Mouse (Mus musculus) B cell, adult 2 months (primary cell): Measurements from ENCODE around the gene Arid3a.
A peak's percentile ranks its signal among the peaks of the same experiment; 100 is the strongest.
"Not testable (repeated sequence)": the region's sequence is repeated elsewhere in the genome, so short reads cannot be mapped to it uniquely, and the experiment has no call there.

Source experiments
- DNase-seq, 2 experiments: peaks; one replicate each; pipeline ENCODE4 v3.0.0; 2022

The Arid3a gene

DNA sequence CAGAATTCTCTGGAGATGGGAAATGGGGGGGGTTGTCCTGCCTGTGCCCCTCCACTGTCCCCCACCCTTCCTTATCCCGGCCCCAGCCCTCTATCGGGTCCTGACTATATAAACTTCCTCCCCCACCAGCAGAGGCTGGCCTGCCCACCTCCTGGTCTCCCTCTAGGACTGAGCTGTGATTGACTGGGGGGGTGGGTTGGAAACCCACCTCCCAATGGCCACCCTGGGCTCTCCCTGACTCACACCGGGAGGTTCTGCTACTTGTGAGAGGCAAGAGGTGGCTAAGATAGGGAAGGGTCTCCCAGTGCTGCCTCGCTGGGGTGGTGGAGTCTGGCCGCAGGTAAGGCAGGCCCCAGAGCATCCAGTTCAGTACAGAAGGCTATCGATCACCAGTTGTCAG is 20.7 kb downstream of the Arid3a start:
- no peak for DNase-seq

DNA sequence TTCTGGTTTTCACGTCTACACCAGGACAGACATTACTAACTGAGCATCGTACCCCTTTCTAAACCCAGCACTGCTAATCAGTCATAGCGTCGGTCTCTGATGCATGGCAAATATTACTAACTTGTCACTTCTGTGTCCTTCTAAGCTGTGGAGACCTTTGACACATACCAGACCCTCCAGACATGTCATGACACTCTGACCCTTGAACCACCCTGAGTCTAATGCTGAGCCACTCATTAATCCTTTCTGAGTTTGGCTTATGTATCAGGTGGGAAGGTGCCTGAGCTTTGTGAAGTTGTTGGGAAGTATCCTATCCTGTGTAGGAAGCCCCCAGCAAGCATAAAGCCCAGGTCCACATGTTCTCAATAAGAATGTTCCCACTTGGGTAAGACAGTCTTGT is 23.0 kb downstream of the Arid3a start:
- DNase-seq: no peak

DNA sequence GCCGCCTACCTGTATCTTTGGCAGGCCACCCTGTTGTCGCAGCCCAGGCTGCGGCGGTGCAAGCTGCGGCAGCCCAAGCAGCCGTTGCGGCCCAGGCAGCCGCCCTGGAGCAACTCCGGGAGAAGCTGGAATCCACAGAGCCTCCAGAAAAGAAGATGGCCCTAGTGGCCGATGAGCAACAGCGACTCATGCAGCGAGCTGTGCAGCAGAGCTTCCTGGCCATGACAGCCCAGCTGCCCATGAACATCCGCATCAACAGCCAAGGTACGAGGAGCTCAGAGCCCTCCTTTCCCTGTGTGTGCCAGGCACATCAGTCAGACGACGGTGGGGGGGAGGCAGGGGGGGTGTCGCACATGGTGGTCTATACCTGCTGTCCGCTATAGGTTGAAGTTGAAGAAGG is 23.8 kb downstream of the Arid3a start:
- DNase-seq: no peak

DNA sequence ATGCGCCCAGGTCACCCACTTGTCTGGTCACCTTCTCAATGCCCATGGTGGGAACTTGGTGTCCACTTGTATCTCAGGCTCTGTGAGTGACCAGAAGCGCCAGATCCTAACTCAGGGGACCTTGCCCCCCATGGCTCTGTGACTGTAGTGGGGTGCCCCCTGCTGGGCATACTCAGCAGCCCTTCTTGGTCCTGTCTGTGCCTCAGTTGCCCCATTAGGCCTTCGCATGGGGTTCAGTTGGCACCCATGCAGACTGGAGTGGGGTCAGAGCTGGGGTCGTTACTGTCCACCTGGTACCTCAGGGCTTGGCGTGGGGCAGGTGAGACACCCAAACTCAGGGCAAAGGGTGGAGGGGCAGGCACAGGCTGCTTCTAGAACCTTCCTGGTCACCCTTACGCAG is 27.1 kb downstream of the Arid3a start:
- peak; percentile 64 to 66 for DNase-seq

DNA sequence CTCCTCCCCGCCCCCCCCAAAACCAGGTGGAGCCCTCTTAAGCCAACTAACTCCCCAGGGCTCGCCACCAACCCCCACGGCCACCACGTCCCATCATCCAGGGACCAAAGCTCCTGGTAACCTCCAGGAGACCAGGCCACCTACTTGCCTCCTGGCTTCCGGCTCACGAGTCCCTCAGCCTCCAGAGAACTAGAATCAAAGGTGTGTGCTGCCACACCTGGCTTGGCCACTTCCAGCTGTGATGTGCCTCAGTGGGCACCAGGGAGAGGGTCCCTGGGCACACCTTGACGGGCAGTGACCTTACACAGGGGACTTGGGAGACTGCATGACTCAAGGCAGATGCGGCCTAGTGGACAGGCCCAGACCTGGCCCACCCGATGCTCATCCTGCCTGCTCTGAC is 28.8 kb downstream of the Arid3a start:
- no peak for DNase-seq

DNA sequence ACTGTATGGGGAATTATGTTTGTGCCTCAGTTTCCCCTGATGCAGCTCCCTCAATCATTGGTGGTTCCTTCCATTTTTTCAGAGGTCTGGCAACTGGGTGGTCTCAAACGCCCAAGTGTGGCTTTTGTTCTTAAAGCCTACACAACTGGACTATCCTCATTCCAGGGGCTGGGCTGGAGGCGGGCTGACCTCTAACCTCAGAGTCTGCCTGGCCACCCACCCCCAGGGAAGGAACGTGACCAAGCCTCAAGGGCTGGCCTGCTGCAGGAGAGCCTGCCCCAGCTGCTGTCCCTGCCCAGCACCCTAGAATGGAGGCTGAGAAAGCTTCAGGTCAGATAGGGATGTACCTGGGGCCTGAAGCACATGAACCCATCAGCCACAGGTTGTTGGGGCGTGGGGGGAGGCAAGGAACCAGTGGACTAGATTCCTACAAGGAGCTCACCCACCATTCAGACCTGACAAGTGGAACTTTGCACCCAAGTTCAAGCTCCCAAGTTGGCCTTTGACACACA is 29.9 kb downstream of the Arid3a start:
- no peak for DNase-seq

DNA sequence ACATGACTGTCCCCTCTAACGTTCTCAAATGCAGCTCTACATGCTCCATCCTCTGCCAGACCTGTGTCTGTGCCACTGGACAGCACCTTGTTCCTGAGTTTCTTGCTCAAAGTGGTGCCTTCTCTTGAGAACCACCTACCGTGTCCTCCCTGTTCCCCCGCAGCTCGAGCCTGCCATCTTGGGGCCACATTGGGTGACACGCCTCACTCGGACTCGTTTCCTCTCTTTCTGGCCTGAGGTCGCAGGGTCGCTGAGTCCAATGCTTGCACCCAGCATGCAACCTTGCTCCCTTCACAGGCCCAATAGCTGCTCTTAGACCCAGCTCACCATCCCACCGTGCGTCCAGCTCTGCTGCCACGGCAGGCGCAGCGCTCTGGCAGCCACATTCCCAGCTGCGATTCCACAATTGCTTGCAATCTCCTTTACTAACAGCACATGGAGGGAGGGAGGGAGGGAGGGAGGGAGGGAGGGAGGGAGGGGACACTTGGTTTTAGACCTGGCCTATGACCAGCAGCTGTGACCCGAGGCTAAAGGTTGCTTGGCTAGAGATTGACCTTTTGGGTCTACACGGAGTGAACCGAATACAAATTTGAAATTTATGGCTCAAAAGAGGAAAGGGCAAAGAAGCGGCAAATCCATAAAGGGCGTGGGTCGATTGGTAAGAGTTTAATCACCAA is 31.4 kb downstream of the Arid3a start:
- peak; percentile 90 to 92 for DNase-seq

DNA sequence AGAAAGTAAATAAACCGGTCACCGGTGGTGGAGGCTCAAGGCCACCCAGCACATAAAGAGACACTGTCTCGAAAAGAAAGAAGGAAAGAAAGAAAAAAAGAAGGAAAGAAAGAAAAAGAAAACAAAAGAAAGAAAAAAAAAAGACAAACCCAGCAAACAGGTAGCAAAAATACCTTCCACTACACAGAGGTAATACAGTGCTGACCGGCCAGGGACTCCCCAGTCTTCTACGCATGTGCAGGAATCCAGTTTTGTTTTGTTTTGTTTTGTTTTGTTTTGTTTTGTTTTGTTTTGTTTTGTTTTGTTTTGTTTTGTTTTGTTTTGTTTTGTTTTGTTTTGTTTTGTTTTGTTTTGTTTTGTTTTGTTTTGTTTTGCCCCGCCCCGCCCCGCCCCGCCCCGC is 32.6 kb downstream of the Arid3a start:
- DNase-seq: not testable (repeated sequence)

DNA sequence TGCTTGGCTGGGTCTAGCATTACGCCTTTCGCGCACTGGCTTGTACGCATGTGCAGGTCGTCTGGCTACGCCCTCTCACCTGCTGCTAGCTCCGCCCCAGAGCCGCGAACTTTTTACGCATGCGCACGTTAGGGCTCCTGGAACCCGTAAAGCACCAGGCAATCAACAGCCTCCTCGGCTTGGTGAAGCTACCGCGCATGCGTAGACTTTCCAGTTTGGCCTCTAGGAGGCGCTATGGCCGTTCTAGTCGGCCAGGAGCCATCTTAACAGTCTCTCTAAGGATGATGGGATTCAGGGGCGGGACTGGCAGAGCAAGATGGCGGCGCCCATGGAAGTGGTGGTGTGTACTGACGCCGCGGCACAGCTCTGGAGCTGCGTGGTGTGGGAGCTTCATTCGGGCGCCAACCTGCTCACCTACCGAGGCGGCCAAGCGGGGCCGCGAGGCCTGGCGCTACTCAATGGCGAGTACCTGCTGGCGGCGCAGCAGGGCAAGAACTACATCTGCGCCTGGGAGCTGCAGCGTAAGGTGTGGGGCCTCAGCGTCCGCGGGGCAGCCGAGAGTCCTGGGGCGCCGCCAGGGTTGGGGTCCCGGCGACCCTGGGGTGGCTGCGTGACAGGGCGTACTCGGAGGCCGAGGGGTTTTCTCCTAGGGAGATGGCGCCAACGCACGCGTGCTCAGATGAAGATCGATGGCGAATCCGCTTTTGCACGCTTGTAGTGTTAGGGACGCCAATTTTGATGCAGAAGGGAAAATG is 33.2 kb downstream of the Arid3a start, which contains the start of gene Wdr18:
Gene Wdr18, plus strand, starts transcription at position 306 of the 755 bp plus-strand sequence.
- DNase-seq: peak; percentile 99

DNA sequence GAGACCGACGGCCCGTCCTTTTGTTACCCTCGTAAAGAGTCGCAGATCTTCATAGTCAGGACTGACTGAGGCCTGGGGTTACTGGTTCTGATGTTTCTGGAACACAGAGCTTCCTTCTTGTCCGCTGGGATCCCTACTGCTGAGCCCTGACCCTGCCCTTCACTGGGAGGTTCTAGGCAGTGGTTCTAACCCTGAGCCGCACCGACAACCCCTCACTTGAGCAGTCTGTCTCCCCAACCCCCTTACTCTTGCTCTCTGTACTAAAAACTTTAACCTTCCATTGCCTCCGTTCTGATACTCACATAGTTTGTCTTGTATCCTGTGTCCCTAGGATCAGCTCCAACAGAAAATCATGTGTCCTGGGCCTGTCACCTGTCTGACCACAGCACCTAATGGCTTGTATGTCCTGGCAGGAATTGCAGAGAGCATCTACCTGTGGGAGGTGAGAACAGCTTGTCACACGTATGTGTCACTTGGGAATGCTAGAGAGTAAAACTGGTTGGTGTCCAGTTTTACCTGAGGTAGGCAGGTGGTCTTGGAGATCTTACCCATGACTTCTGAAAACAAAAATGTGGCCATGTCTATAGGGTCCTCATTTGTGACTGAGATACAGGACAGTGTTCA is 33.9 kb downstream of the Arid3a start:
- DNase-seq: no peak

DNA sequence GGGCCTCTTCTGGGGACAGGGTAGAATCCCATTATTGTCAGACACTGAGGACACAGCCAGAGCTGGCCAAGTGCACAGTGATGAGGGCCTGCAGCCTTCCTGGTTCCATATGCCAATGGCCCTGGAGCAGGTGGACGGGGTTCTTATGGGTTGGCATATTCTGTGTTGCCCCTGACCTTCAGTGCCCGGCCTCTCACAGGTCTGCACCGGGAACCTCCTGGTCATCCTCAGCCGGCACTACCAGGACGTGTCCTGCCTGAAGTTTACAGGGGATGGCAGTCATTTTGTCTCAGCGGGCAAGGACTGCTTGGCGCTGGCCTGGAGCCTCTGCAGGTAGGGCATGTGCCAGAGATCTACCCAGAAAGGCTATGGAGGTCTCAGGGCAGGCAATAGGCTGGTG is 37.9 kb downstream of the Arid3a start:
- DNase-seq: no peak

DNA sequence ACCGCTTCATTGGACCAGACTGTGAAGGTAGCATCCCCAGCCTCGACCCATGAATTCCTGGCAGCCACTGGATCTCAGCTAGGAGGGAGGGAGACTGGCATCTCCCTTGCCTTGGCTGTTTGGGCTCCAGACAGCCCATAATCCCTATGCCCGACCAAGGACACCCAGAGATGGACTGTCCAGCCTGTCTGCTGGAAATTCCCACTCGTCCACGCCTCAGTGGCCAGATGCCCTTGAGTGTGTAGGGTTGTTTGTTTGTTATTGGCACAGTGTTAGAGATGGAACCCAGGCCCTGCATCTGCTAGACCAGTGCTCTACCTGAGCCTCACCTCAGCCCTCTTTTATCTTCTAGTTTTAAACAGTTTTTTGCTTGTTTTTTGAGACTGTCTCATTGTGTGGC is 38.5 kb downstream of the Arid3a start:
- DNase-seq: no peak

DNA sequence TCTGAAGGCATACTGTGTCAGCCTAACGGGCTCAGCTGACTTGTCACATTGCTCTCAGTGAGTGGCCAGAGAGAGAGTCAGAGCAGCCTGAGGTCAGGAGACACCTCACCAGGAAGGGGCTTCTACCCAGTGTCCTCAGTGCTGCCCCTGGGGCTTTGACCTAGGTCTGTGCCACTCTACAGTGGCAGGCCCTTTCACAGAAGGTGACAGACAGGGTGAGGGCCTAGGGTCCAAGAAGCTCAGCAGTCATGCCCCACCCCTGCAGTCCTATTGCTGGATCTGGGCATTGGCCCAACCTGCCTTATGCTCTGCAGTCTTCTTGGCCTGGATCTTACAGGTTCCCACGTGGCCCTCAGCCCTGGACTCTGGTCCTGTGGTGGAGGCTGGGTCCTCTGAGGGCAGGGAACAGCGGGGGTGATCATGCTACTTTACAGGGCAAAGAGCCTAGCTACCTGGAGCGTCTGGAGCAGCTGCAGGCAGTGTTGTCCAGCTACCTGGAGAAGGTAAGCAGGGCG is 40.1 kb downstream of the Arid3a start:
- DNase-seq: no peak

DNA sequence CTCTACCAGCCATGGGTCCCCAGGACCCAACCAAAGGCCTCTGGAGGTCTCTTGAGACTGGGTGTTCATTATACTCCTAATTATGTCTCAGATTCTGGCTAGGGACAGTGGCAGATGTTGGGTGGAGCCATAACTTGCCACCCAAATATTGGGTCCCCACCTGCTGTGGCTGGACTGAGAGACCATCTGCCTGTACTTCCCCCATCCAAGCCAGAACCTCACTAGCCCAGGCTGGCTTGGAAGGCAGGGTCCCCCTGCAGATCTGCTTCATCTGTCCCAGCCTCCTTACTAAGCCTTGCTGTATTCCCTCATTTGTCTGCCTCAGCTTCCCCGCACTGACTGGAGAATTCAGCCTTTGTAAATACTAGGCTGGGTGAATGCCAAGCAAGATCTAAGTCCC is 41.3 kb downstream of the Arid3a start:
- DNase-seq: no peak

DNA sequence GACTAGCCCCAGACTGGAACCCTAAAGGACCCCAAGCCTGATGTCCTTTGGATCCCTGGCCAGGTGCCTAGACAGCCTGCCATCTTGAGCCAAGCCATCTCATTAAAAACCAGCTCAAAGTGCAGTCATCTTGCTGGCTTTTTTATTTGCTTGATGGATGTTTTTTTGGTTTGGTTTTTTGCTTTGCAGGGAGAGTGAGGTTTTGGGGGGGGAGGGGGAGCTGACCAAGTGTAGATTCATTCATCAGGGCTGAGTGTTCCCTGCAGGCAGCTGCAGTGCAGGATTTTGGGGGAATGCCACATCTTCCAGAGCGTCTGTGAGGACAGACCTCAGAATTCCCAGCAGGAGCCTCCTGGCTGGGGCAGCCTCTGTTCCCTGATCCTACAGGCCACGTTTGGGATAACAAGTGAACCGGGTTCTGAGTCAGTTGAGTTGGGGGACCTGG is 42.3 kb downstream of the Arid3a start:
- DNase-seq: no peak

DNA sequence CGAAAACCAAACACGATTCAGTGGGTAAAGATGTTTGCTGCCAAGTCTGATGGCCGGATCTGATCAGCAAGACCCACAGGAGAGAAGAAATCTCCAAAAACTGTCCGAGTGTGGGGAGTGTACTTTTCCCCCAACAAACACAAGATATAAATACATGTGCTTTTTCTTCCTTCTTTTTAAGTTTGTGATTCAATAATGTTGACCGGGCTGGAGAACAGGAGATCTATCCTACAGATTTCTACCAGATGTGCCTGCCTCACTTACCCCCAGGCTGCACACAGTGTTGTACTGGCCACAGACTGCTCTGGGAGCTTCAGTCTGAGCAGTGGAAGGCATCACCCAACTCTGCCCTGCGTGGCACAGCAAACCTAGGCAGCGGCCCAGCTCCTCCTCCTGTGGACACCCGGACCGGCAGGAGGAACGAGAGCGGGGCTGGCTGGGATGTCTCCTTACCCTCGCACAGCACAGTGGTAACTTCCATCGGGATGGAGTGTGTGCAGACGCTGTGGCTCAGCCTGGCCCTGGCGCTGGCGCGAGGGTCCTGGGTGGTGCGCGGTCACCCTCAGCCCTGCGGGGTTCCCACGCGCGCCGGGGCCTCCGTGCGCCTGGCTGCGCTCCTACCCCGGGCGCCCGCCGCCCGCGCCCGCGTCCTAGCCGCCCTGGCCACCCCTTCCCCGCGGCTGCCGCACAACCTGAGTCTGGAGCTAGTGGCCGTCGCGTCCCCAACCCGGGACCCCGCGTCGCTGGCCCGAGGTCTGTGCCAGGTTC is 43.8 kb downstream of the Arid3a start, which contains the start of gene Grin3b:
Gene Grin3b, plus strand, starts transcription at position 301 of the 768 bp plus-strand sequence.
- DNase-seq: no peak

DNA sequence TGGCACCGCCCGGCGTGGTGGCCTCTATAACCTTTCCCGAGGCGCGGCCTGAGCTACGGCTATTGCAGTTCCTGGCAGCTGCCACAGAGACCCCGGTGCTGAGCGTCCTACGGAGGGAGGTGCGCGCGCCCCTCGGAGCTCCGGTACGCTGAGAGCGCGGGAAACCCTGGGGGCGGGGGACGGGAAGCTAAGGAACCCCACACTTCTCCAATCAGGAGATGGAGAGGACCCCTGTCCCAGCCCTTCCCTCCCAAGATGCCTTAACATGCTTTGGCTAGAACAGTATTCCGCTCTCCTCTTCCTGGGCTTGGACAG is 44.3 kb downstream of the Arid3a start:
- no peak for DNase-seq

DNA sequence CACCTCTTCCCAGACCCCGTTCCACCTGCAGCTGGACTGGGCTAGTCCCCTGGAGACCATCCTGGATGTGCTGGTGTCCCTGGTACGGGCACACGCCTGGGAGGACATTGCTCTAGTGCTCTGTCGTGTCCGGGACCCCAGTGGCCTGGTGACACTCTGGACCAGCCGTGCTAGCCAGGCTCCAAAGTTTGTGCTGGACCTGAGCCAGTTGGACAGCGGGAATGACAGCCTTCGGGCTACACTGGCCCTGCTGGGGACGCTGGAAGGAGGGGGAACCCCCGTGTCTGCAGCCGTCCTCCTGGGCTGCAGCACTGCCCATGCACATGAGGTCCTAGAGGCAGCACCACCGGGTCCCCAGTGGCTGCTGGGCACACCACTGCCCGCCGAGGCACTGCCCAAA is 46.0 kb downstream of the Arid3a start:
- DNase-seq: no peak

DNA sequence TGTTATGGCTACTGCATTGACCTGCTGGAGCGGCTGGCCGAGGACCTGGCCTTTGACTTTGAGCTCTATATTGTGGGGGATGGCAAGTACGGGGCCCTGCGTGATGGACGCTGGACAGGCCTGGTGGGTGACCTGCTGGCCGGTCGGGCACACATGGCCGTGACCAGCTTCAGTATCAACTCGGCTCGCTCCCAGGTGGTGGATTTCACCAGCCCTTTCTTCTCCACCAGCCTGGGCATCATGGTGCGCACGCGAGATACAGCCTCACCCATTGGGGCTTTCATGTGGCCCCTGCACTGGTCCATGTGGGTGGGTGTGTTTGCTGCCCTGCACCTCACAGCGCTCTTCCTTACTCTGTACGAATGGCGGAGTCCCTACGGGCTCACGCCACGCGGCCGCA is 47.2 kb downstream of the Arid3a start:
- DNase-seq: no peak

DNA sequence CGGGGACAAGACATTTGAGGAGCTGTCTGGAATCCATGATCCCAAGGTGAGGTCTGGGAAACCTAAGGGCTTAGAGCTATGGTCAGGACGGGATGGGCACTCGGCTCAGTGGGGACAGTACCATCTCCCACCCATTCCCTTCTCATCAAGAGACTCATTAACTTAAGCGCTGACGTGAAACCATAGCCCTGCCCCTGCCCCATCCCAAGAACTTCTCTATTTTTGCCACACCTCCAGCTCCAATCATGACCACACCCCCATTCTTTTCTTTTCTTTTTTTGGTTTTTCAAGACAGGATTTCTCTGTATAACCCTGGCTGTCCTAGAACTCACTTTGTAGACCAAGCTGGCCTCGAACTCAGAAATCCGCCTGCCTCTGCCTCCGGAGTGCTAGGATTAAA is 47.8 kb downstream of the Arid3a start:
- DNase-seq: no peak

DNA sequence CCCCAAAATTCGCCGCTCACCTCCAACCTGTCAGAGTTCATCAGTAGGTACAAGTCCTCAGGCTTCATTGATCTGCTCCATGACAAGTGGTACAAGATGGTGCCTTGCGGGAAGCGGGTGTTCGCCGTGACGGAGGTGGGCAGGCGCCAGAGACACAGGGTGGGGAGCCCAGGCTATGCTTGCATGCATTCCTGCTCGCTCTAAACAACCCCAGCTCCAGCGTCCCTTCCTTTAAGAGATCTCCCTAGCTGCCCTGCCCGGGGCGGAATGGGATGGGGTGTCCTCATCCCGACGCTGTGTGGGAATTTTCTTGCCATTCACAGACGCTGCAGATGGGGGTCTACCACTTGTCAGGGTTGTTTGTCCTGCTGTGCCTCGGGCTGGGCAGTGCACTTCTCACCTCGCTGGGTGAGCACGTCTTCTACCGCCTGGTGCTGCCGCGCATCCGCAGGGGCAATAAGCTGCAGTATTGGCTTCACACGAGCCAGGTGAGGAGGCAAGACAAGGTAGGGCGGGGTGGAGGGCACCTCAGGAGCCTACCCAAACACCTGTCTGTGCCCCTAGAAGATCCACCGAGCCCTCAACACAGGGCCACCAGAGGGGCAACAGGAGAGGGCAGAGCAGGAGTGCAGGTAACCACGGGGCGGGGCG is 49.4 kb downstream of the Arid3a start:
- no peak for DNase-seq

DNA sequence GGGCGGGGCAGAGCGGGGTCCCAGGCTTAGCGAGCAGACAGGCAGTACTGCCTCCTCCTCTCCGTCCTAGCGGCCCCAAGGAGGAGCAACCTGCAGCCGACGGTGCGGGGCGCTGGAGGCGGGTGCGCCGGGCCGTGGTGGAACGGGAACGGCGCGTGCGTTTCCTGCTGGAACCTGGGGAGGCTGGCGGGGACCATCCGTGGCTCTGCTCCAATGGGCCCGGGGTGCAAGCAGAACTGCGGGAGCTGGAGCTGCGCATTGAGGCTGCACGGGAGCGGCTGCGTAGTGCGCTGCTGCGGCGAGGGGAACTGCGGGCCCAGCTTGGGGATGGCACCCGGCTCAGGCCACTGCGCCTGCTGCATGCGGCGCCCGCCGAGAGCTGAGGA is 49.9 kb downstream of the Arid3a start:
- no peak for DNase-seq
